Mouse (Mus musculus): Measurements from ENCODE around the gene Prom1. TPM values are rescaled to one million over a fixed set of nuclear protein-coding genes. Genes with fewer than 3 reads are reported as not detected.

Prom1 gene
- polyA plus RNA-seq (2015; fragmentation: Nextera tagmentation; extraction: Ambion mirVana): 4.7 and 5.5 TPM in 2 replicates

GRCm38 (mm10) chr5:44101231-44102110 lies at the start of gene Prom1:
TSS of gene Prom1 (minus strand) at chr5:44102032.

GRCm38 (mm10) chr5:43981620-43982019 lies 120.2 kb downstream of the Prom1 start, which contains the start of gene Fgfbp1:
TSS of gene Fgfbp1 (minus strand) at chr5:43981779.

Other genes with a start within 250 kb of the Prom1 start
- 5.5 and 6.8 TPM in 2 replicates for gene Cd38, start 233.5 kb downstream of the Prom1 start, polyA plus RNA-seq (2015; fragmentation: Nextera tagmentation; extraction: Ambion mirVana)
- gene Gm7879, start 188.9 kb downstream of the Prom1 start, polyA plus RNA-seq (2015; fragmentation: Nextera tagmentation; extraction: Ambion mirVana): 1.00 TPM in 1 of 2 replicates, not detected in the other
- gene Fgfbp1, start 120.3 kb downstream of the Prom1 start, polyA plus RNA-seq (2015; fragmentation: Nextera tagmentation; extraction: Ambion mirVana): 6.5 TPM in 1 of 2 replicates, not detected in the other
- gene Tapt1, start 124.6 kb upstream of the Prom1 start, polyA plus RNA-seq (2015; fragmentation: Nextera tagmentation; extraction: Ambion mirVana): 18.1 and 23.2 TPM in 2 replicates